8 mouse cellular contexts compared by ENCODE assay signal in the genomic region with DNA sequence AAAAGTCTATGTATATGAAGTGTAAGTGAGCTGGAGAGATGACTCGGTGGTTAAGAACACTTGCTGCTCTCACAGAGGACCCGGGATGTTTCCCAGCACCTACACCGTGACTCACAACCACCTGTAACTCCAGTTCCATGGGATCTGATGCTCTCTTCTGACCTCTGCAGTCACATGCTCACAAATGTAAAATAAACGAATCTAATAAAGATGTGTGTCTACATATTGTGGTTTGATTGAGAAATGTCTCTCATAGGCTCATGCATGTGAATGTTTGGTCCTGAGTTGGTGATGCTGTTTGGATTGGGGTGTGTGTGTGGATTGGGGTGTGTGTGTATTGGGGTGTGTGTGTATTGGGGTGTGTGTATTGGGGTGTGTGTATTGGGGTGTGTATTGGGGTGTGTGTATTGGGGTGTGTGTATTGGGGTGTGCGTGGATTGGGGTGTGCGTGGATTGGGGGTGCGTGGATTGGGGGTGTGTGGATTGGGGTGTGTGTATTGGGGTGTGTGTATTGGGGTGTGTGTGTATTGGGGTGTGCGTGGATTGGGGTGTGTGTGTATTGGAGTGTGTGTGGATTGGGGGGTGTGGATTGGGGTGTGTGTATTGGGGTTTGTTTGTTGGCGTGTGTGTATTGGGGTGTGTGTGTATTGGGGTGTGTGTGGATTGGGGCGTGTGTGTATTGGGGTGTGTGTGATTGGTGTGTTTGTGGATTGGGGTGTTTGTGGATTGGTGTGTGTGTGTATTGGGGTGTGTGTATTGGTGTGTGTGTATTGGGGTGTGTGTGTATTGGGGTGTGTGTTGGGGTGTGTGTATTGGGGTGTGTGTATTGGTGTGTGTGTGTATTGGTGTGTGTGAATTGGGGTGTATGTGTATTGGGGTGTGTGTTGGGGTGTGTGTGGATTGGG. TPM values are rescaled to one million over a fixed set of nuclear protein-coding genes. Genes with fewer than 3 reads are reported as not detected.
A peak's percentile ranks its signal among the peaks of the same experiment; 100 is the strongest.
DNase-seq lines count a peak whose midpoint lies in the region; ATAC-seq and TF ChIP-seq lines count a peak whose summit lies in the region.
"Had no signal": no experiment of that assay in that cellular context is flagged by ENCODE, and none has a peak within 500 bp of the region (broad histone marks: within the 10 kb centered on the region; RNA-seq: fewer than 3 reads in every experiment).

No protein-coding gene starts in this region.

- H3K9ac ChIP-seq in kidney, postnatal 0 days (ENCODE audit: low read depth, low read length), result no peak overlapping the region
- no peak overlapping the region; the same call in 1 of the 2 replicates for H3K9ac ChIP-seq in embryonic facial prominence, embryonic 12.5 days
- H3K9ac ChIP-seq in hindbrain, embryonic 14.5 days, result no peak overlapping the region
- no peak overlapping the region for H3K9ac ChIP-seq in neural tube, embryonic 15.5 days (replicated peaks)

- no peaks in the 10 kb centered on the region for H3K36me3 ChIP-seq in kidney, postnatal 0 days (ENCODE audit: insufficient read depth, low read length)
- no peaks in the 10 kb centered on the region for H3K36me3 ChIP-seq in embryonic facial prominence, embryonic 12.5 days
- H3K36me3 ChIP-seq in hindbrain, embryonic 14.5 days (replicated peaks; ENCODE audit: control insufficient read depth, insufficient read depth), result no peaks in the 10 kb centered on the region
- no peaks in the 10 kb centered on the region for H3K36me3 ChIP-seq in neural tube, embryonic 15.5 days

- H3K27me3 ChIP-seq in kidney, postnatal 0 days (ENCODE audit: insufficient read depth, low read length), result no peaks in the 10 kb centered on the region
- no peaks in the 10 kb centered on the region for H3K27me3 ChIP-seq in embryonic facial prominence, embryonic 12.5 days
- no peaks in the 10 kb centered on the region for H3K27me3 ChIP-seq in hindbrain, embryonic 14.5 days (ENCODE audit: control insufficient read depth, insufficient read depth, low read length)
- H3K27me3 ChIP-seq in neural tube, embryonic 15.5 days (replicated peaks), result no peaks in the 10 kb centered on the region

- no peak for TF ChIP-seq CTCF in kidney, postnatal 0 days (IDR thresholded peaks at IDR 0.05; ENCODE audit: low read depth)

- ATAC-seq in kidney, postnatal 0 days (replicated peaks; ENCODE audit: low FRiP score, low read depth), result peak; percentile 63
- ATAC-seq in embryonic facial prominence, embryonic 12.5 days (ENCODE audit: insufficient number of reproducible peaks, insufficient read depth, low FRiP score, low TSS enrichment), result peak; percentile 77; the same call in 1 of the 2 replicates
- ATAC-seq in hindbrain, embryonic 14.5 days (ENCODE audit: low FRiP score), result peak; percentile 72; the same call in 1 of the 2 replicates
- peak; percentile 61; the same call in 1 of the 2 replicates for ATAC-seq in neural tube, embryonic 15.5 days (ENCODE audit: low FRiP score)
- ATAC-seq in inflammation-experienced regulatory T-cells, adult 6 months, result no peak

- H3K9me3 ChIP-seq in kidney, postnatal 0 days (replicated peaks; ENCODE audit: low read length), result no peaks in the 10 kb centered on the region
- no peaks in the 10 kb centered on the region; the same call in 1 of the 2 replicates for H3K9me3 ChIP-seq in embryonic facial prominence, embryonic 12.5 days
- no peaks in the 10 kb centered on the region for H3K9me3 ChIP-seq in hindbrain, embryonic 14.5 days (ENCODE audit: control insufficient read depth, low read length)
- no peaks in the 10 kb centered on the region for H3K9me3 ChIP-seq in neural tube, embryonic 15.5 days (replicated peaks)

- no peak overlapping the region for H3K4me3 ChIP-seq in kidney, postnatal 0 days (replicated peaks; ENCODE audit: low read depth, low read length)
- no peak overlapping the region for H3K4me3 ChIP-seq in embryonic facial prominence, embryonic 12.5 days
- no peak overlapping the region for H3K4me3 ChIP-seq in hindbrain, embryonic 14.5 days (replicated peaks; ENCODE audit: low read length)
- no peak overlapping the region for H3K4me3 ChIP-seq in neural tube, embryonic 15.5 days (replicated peaks)

- no peak overlapping the region for H3K27ac ChIP-seq in kidney, postnatal 0 days
- H3K27ac ChIP-seq in embryonic facial prominence, embryonic 12.5 days, result no peak overlapping the region
- no peak overlapping the region for H3K27ac ChIP-seq in hindbrain, embryonic 14.5 days
- no peak overlapping the region for H3K27ac ChIP-seq in neural tube, embryonic 15.5 days (replicated peaks)

- H3K4me2 ChIP-seq in kidney, postnatal 0 days (ENCODE audit: low read length), result no peak overlapping the region
- H3K4me2 ChIP-seq in embryonic facial prominence, embryonic 12.5 days (replicated peaks), result no peak overlapping the region
- no peak overlapping the region for H3K4me2 ChIP-seq in hindbrain, embryonic 14.5 days (replicated peaks)
- no peak overlapping the region for H3K4me2 ChIP-seq in neural tube, embryonic 15.5 days

- DNase-seq in kidney, postnatal 0 days (ENCODE audit: low spot score), result no peak
- no peak for DNase-seq in kidney, adult 8-10 months
- DNase-seq in hindbrain, embryonic 14.5 days (ENCODE audit: low spot score), result no peak
- no peak for DNase-seq in layer of hippocampus, adult 9-11 months
- DNase-seq: heart, adult 18-20 months had no signal

- WGBS in kidney, postnatal 0 days, result 68% methylated on average over 10 of the region's 10 CpGs
- 61% methylated on average over 10 of the region's 10 CpGs for WGBS in embryonic facial prominence, embryonic 12.5 days
- 72% methylated on average over 10 of the region's 10 CpGs for WGBS in hindbrain, embryonic 14.5 days
- 67% methylated on average over 10 of the region's 10 CpGs for WGBS in neural tube, embryonic 15.5 days

- no peaks in the 10 kb centered on the region for H3K4me1 ChIP-seq in kidney, postnatal 0 days (replicated peaks; ENCODE audit: insufficient read depth, low read length)
- no peaks in the 10 kb centered on the region for H3K4me1 ChIP-seq in embryonic facial prominence, embryonic 12.5 days
- H3K4me1 ChIP-seq in hindbrain, embryonic 14.5 days (replicated peaks; ENCODE audit: control insufficient read depth, insufficient read depth, low read length), result 0 out of 2 replicates have a peak, but pooled peaks cover 4% of the 10 kb centered on the region
- H3K4me1 ChIP-seq in neural tube, embryonic 15.5 days, result peaks cover 8% of the 10 kb centered on the region; the same call in 1 of the 2 replicates

RNA-seq across cellular contexts. Expression of a gene that starts 46.1 kb away (rescaled TPM):
- 19.8 and 24.0 TPM in 2 replicates for polyA plus RNA-seq in kidney, postnatal 0 days (2015; fragmentation: Nextera tagmentation; extraction: Ambion mirVana)
- 31.2 and 33.8 TPM in 2 replicates for polyA plus RNA-seq in embryonic facial prominence, embryonic 12.5 days (2016; fragmentation: Nextera tagmentation; extraction: Ambion mirVana)
- 48.0 and 54.9 TPM in 2 replicates for polyA plus RNA-seq in hindbrain, embryonic 14.5 days (2014; fragmentation: Nextera tagmentation; extraction: Ambion mirVana)
- 49.5 and 52.2 TPM in 2 replicates for polyA plus RNA-seq in neural tube, embryonic 15.5 days (2015; fragmentation: Nextera tagmentation; extraction: Ambion mirVana)
- 1 to 10 TPM in 2 of 3 experiments, under 1 TPM in 1; 0.80 to 2.0 (median 1.9) TPM for polyA plus RNA-seq in inflammation-experienced regulatory T-cells, adult 6 months (2017; shearing (Covaris generic))
